Mouse (Mus musculus): ENCODE measurements around the gene Rapsn. TPM values are rescaled to one million over a fixed set of nuclear protein-coding genes. Genes with fewer than 3 reads are reported as not detected.
"Not testable (repeated sequence)": the region's sequence is repeated elsewhere in the genome, so short reads cannot be mapped to it uniquely, and the experiment has no call there.

Rapsn gene
- polyA plus RNA-seq (2016; fragmentation: Nextera tagmentation; extraction: Ambion mirVana), result 17.2 and 17.8 TPM in 2 replicates

DNA sequence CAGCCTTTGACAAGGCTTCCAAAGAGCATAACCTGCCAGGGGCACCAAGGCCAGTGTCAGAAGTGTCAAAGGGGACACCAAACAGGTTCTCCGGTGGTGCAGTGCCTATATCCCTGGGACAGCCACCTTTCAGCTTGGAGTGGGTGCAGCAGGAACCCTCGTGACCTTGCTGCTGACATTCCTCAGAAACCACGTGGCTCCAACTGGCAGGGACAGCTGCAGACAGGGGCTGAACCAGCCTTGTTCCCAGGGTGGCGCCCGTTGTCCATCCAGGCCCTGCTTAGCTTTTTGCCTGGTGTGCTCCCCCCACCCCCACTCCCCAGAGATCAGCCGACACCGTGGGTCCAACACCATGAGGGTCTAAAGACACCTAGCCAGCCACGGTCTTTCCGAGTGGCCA, at the start of gene Rapsn:
Rapsn (plus strand) TSS at position 236 of the 400 bp plus-strand sequence.
- H3K27ac ChIP-seq (ENCODE audit: poor library complexity, severe bottlenecking), result no peak within 1 kb of the TSS
- no peaks in the 10 kb centered on the region for H3K9me3 ChIP-seq (replicated peaks)
- H3K4me3 ChIP-seq, result no peak within 1 kb of the TSS
- H3K4me2 ChIP-seq, result peak within 1 kb of the TSS; percentile 50
- no peak within 1 kb of the TSS for H3K9ac ChIP-seq
- H3K4me1 ChIP-seq (replicated peaks), result peaks cover 11% of the 10 kb centered on the region
- no peaks in the 10 kb centered on the region for H3K36me3 ChIP-seq
- no peaks in the 10 kb centered on the region for H3K27me3 ChIP-seq (replicated peaks)
- 38% methylated on average over 9 of the region's 9 CpGs for WGBS
- ATAC-seq (ENCODE audit: insufficient number of reproducible peaks, low FRiP score), result peak; percentile 66; the same call in 1 of the 2 replicates

DNA sequence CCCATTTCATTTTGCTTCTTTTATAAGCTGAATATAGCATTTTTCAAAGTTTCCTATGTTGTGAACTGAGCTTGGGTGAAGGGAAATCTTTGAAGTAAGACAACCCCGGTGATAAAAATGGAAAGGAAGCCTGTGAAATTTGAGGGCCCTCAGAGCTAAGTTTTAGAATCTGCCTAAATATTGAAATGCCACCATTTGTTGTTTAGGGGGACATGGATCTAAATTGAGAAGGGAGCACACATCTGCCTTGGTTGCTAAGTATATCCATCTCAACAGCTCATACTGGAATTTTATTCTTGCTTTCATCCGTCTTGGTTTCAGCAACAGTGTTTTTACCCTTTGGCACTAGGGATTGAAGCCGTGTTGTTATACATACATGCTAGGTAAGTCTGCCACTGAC, 49.4 kb upstream of the Rapsn start:
- no peaks in the 10 kb centered on the region for H3K9me3 ChIP-seq (replicated peaks)
- no peak for ATAC-seq (ENCODE audit: insufficient number of reproducible peaks, low FRiP score)
- H3K27ac ChIP-seq (ENCODE audit: poor library complexity, severe bottlenecking), result no peak overlapping the region
- 91% methylated on average over 3 of the region's 3 CpGs for WGBS
- no peak overlapping the region for H3K4me3 ChIP-seq
- 0 out of 2 replicates have a peak, but pooled peaks cover 3% of the 10 kb centered on the region for H3K36me3 ChIP-seq
- no peak overlapping the region for H3K4me2 ChIP-seq
- no peaks in the 10 kb centered on the region for H3K27me3 ChIP-seq (replicated peaks)
- peaks cover 31% of the 10 kb centered on the region for H3K4me1 ChIP-seq (replicated peaks)
- no peak overlapping the region for H3K9ac ChIP-seq

DNA sequence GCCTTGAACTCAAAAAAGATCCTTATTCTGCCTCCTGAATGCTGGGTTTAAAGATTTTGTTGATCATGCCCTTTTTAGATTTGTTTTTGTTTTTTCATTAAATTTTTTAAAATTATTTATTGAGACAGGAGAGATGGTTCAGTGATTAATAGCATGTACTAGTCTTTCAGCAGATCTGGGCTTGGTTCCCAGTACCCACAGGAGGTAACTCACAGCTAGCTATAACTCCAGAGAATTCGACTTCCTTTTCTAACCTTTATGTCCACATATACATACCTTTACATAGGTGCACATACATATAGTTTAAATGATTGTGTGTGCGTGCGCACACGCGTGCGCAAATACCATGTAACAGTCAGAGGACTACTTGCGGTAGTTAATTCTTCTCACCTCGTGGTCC, 26.9 kb upstream of the Rapsn start:
- no peak overlapping the region for H3K27ac ChIP-seq (ENCODE audit: poor library complexity, severe bottlenecking)
- H3K36me3 ChIP-seq, result peaks cover 81% of the 10 kb centered on the region
- H3K4me3 ChIP-seq, result no peak overlapping the region
- no peak overlapping the region for H3K9ac ChIP-seq
- ATAC-seq (ENCODE audit: insufficient number of reproducible peaks, low FRiP score), result no peak
- WGBS, result 98% methylated on average over 8 of the region's 8 CpGs
- H3K9me3 ChIP-seq (replicated peaks), result no peaks in the 10 kb centered on the region
- no peak overlapping the region for H3K4me2 ChIP-seq
- no peaks in the 10 kb centered on the region for H3K27me3 ChIP-seq (replicated peaks)
- no peaks in the 10 kb centered on the region for H3K4me1 ChIP-seq (replicated peaks)

DNA sequence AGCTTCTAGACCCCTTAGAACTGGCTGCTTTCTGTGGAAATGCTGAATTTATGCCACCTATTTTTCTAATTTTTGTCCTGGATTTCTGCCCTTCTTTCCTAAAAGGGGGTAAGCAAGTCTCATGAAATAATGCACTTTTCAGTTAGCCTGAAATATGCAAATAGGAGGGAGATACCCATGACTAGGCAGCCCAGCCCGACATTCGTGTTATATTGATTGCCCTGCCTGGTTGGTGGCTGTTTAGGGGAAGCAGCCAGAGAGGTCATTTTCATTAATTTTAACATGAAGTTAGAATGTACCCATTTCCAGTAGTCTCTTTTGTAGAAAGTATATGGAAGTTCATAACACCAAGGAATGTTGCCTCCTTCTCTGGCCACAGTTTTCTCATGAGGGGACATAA, 21.5 kb upstream of the Rapsn start:
- Histone ChIP-seq H3K4me1 (replicated peaks) (no peaks in the 10 kb centered on the region), H3K36me3 (peaks cover 83% of the 10 kb centered on the region), H3K27ac (ENCODE audit: poor library complexity, severe bottlenecking) (no peak overlapping the region), H3K27me3 (replicated peaks) (no peaks in the 10 kb centered on the region), H3K9me3 (replicated peaks) (no peaks in the 10 kb centered on the region), H3K9ac (no peak overlapping the region), H3K4me3 (no peak overlapping the region), H3K4me2 (no peak overlapping the region)
- 92% methylated on average over 2 of the region's 2 CpGs for WGBS
- ATAC-seq (ENCODE audit: insufficient number of reproducible peaks, low FRiP score), result no peak

DNA sequence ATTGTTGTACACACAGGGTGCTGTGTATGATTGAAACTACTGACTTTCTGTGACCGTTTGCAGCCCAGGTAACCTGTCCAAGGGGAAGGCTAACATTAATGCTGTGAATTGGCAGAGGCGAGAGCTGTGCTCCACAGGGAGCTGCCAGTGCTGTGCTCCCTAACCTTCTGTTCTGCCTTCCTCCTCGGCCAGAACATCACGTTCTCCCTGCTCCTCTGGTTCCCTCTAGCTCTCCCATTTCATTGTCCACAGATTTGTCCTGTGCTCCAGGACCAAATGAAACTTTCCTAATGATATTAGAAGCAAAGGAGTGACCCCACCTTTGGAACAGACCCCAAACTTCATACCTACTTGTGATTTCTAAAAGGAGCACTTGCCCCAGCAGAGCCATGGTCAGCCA, 20.0 kb upstream of the Rapsn start:
- WGBS, result 91% methylated on average over 4 of the region's 4 CpGs
- Histone ChIP-seq H3K27ac (ENCODE audit: poor library complexity, severe bottlenecking) (no peak overlapping the region), H3K4me1 (replicated peaks) (no peaks in the 10 kb centered on the region), H3K9ac (no peak overlapping the region), H3K4me2 (no peak overlapping the region), H3K36me3 (peaks cover 77% of the 10 kb centered on the region), H3K27me3 (replicated peaks) (no peaks in the 10 kb centered on the region), H3K9me3 (replicated peaks) (no peaks in the 10 kb centered on the region), H3K4me3 (no peak overlapping the region)
- ATAC-seq (ENCODE audit: insufficient number of reproducible peaks, low FRiP score), result no peak

DNA sequence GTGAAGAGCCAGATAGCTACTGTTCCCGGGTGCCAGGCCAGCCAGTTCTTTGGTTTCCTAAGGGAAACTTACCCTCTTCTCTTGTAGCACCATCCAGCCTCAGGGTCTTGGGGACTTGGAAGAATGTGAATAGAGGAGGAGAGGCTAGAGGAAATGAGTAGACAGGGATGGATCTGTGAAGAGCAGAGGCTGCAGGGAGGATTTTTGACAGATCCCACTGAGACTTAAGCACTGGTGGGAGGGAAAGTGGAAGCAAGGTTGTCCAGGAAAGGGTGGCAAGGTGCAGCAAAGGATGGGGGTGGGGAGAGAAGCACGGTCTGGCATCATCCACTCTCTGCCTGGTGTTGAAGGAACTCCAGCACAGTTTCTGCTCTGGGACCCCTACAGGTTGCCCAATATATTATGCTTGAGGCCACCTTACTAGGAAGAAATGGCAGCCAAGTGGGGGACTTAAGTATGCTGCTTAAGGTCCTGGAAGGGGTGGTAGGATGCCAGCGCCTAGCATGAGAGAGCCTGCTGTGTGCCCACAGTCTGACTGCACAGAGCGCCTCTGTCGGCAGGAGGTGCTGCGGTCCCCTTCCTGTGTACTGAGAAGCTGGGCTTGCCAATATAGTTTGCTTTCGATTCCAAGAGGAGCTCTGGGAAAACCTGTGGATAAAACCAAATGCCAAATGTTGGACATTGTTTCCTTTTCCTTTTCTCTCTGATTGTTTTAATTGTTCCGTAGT, 17.2 kb upstream of the Rapsn start:
- H3K9ac ChIP-seq, result no peak overlapping the region
- no peak for ATAC-seq (ENCODE audit: insufficient number of reproducible peaks, low FRiP score)
- peaks cover 67% of the 10 kb centered on the region for H3K36me3 ChIP-seq
- no peak overlapping the region for H3K4me3 ChIP-seq
- 88% methylated on average over 8 of the region's 8 CpGs for WGBS
- H3K9me3 ChIP-seq (replicated peaks), result no peaks in the 10 kb centered on the region
- H3K27ac ChIP-seq (ENCODE audit: poor library complexity, severe bottlenecking), result no peak overlapping the region
- H3K4me2 ChIP-seq, result no peak overlapping the region
- no peaks in the 10 kb centered on the region for H3K4me1 ChIP-seq (replicated peaks)
- no peaks in the 10 kb centered on the region for H3K27me3 ChIP-seq (replicated peaks)

DNA sequence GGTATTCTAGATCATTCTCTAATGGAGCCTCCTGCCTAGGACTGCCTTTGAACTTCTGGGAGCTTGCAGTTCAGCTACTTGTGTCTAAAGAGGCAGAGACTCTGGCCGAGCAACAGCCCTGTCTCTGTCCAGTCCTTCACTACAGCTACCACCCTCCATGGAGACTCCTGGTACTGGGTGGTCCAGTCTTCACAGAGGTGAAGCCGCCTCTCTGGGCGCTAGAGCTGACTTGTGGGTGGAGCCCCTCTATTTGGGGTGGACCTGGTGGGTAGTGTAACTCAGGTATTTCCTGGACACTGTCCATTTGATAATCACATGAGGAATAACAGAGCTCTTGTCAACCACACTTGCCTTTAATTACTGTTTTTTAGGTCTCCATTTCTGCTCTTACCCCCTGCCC, 15.5 kb upstream of the Rapsn start:
- H3K4me1 ChIP-seq (replicated peaks), result 0 out of 2 replicates have a peak, but pooled peaks cover 9% of the 10 kb centered on the region
- H3K9ac ChIP-seq, result no peak overlapping the region
- peaks cover 50% of the 10 kb centered on the region for H3K36me3 ChIP-seq
- no peak overlapping the region for H3K27ac ChIP-seq (ENCODE audit: poor library complexity, severe bottlenecking)
- no peak overlapping the region for H3K4me2 ChIP-seq
- H3K9me3 ChIP-seq (replicated peaks), result no peaks in the 10 kb centered on the region
- H3K27me3 ChIP-seq (replicated peaks), result no peaks in the 10 kb centered on the region
- 91% methylated on average over 3 of the region's 3 CpGs for WGBS
- H3K4me3 ChIP-seq, result no peak overlapping the region
- ATAC-seq (ENCODE audit: insufficient number of reproducible peaks, low FRiP score), result no peak

DNA sequence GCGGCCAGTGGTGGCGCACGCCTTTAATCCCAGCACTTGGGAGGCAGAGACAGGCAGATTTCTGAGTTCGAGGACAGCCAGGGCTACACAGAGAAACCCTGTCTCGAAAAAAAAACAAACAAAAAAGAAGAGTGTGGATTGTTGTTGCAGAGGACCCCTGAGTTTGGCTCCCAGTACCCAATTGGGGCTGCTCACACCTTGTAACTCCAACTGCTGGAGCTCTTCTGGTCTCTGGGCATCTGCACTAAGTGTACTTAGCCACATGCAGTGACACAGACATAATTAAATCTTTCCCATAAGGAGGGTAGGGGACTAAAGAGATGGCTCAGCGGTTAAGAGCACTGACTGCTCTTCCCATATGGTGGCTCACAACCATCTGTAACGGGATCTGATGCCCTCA, 13.2 kb upstream of the Rapsn start:
- WGBS, result 93% methylated on average over 7 of the region's 7 CpGs
- not testable (repeated sequence) for H3K4me2 ChIP-seq; H3K4me3 ChIP-seq; H3K4me1 ChIP-seq (replicated peaks); H3K9me3 ChIP-seq (replicated peaks); ATAC-seq (ENCODE audit: insufficient number of reproducible peaks, low FRiP score); H3K9ac ChIP-seq; H3K27ac ChIP-seq (ENCODE audit: poor library complexity, severe bottlenecking); H3K27me3 ChIP-seq (replicated peaks)
- peaks cover 34% of the 10 kb centered on the region for H3K36me3 ChIP-seq

DNA sequence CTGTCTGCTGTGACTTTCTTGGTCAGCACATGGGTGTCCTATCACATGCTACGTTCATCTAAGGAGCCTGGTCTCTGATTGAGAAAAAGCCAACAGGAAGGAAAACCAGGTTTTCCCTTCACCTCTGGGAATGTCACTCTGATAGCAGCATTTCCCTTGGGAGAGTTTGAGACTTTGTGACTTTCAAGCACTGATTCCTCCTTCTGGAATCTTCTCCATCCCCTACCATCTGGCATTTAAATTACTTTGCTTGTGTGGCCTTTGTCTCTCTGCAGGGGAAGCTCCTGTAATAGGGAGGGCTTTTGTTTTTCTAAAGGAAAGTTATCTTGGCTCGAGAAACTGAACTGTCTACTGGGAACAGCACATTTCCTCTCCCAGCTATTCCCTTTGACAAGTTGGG, 12.3 kb upstream of the Rapsn start:
- no peaks in the 10 kb centered on the region for H3K9me3 ChIP-seq (replicated peaks)
- ATAC-seq (ENCODE audit: insufficient number of reproducible peaks, low FRiP score), result no peak
- no peak overlapping the region for H3K4me3 ChIP-seq
- peaks cover 9% of the 10 kb centered on the region; the same call in 1 of the 2 replicates for H3K4me1 ChIP-seq (replicated peaks)
- no peak overlapping the region; the same call in 1 of the 2 replicates for H3K27ac ChIP-seq (ENCODE audit: poor library complexity, severe bottlenecking)
- H3K9ac ChIP-seq, result no peak overlapping the region
- peaks cover 27% of the 10 kb centered on the region for H3K36me3 ChIP-seq
- H3K27me3 ChIP-seq (replicated peaks), result no peaks in the 10 kb centered on the region
- WGBS, result 55% methylated on average over 2 of the region's 2 CpGs
- no peak overlapping the region for H3K4me2 ChIP-seq

DNA sequence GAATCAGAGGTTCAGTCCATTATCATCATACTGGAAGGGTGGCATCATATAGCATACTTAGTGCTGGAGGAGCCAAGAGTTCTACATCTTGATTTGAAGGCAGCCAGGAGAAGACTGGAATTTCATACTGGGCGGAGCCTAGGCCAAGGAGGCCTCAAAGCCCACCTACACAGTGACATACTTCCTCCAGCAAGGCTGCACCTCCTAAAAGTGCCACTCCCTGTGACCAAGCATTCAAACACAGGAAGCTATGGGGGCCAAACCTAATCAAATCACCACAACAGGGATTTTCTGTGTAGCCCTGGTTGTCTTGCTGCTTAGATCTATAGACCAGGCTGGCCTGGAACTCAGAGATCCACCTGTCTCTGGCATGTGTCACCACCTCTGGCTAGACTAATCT, 11.5 kb upstream of the Rapsn start:
- Histone ChIP-seq H3K4me1 (replicated peaks) (peaks cover 9% of the 10 kb centered on the region; the same call in 1 of the 2 replicates), H3K4me2 (no peak overlapping the region), H3K9ac (no peak overlapping the region), H3K36me3 (peaks cover 22% of the 10 kb centered on the region), H3K4me3 (no peak overlapping the region), H3K27ac (ENCODE audit: poor library complexity, severe bottlenecking) (no peak overlapping the region), H3K27me3 (replicated peaks) (no peaks in the 10 kb centered on the region), H3K9me3 (replicated peaks) (0 out of 2 replicates have a peak, but pooled peaks cover 1% of the 10 kb centered on the region)
- ATAC-seq (ENCODE audit: insufficient number of reproducible peaks, low FRiP score), result no peak
- 88% methylated on average over 1 of the region's 1 CpGs for WGBS

DNA sequence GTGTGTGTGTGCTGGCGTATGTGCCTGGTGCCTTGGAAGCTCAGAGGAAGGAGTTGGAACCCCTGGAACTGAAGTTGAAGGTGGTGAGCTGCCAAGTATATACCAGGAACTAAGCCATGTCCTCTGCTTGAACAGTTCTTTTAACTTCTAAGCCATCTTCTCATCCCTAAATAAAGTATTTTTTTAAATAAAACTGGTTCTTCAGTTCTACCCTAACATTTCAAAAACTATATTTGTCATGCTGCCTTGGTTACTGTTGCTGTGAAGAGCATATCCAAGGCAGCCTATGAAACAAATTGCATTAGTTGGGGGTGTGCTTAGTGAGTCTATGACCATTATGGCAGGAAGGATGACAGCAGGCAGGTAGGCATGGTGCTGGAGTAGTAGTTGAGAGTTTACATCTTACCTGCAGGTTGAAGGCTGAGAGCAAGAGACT, 10.3 kb upstream of the Rapsn start:
- no peaks in the 10 kb centered on the region for H3K27me3 ChIP-seq (replicated peaks)

More for the DNA sequence above, 10.3 kb upstream of the Rapsn start:
- peaks cover 17% of the 10 kb centered on the region for H3K36me3 ChIP-seq
- 0 out of 2 replicates have a peak overlapping the region, but pooled peaks have one; percentile 2 for H3K4me2 ChIP-seq
- 92% methylated on average over 1 of the region's 1 CpGs for WGBS
- H3K4me1 ChIP-seq (replicated peaks), result peaks cover 9% of the 10 kb centered on the region; the same call in 1 of the 2 replicates
- H3K27ac ChIP-seq (ENCODE audit: poor library complexity, severe bottlenecking), result no peak overlapping the region
- no peak for ATAC-seq (ENCODE audit: insufficient number of reproducible peaks, low FRiP score)
- H3K9ac ChIP-seq, result no peak overlapping the region
- no peak overlapping the region for H3K4me3 ChIP-seq
- 0 out of 2 replicates have a peak, but pooled peaks cover 2% of the 10 kb centered on the region for H3K9me3 ChIP-seq (replicated peaks)

Measured in heart, embryonic 12.5 days (tissue).